Mouse (Mus musculus): ENCODE measurements around the gene Sptbn4. TPM values are rescaled to one million over a fixed set of nuclear protein-coding genes. Genes with fewer than 3 reads are reported as not detected.

Gene Sptbn4
- polyA plus RNA-seq, 1 experiment from 2014 or later = 0.30 TPM

GRCm38 (mm10) chr7:27408379-27409176 lies 38.9 kb downstream of the Sptbn4 start:
- Histone ChIP-seq H3K9me3 (replicated peaks; ENCODE audit: control insufficient read depth, low read length) (peaks cover 4% of the 10 kb centered on the region; the same call in 1 of the 2 replicates), H3K27ac (ENCODE audit: low read depth, low read length) (no peak overlapping the region), H3K9ac (ENCODE audit: low read depth, low read length) (no peak overlapping the region), H3K4me3 (ENCODE audit: low read depth, low read length) (peak overlapping the region; percentile 47), H3K36me3 (ENCODE audit: control insufficient read depth, insufficient read depth, low read length) (no peaks in the 10 kb centered on the region), H3K4me2 (peak overlapping the region; percentile 91), H3K4me1 (ENCODE audit: control insufficient read depth, insufficient read depth, low read length) (peaks cover 6% of the 10 kb centered on the region), H3K27me3 (ENCODE audit: control insufficient read depth, insufficient read depth, low read length) (peaks cover 63% of the 10 kb centered on the region)
- 0 out of 2 replicates have a peak, but pooled peaks have one; percentile 26 for ATAC-seq (replicated peaks; ENCODE audit: insufficient number of reproducible peaks, low FRiP score, low TSS enrichment)
- WGBS (ENCODE audit: insufficient replicate concordance) = under 1% methylated on average over 96 of the region's 96 CpGs

- H3K36me3 ChIP-seq (ENCODE audit: control insufficient read depth, insufficient read depth, low read length) = no peaks in the 10 kb centered on the region
- H3K4me1 ChIP-seq (ENCODE audit: control insufficient read depth, insufficient read depth, low read length) = peaks cover 6% of the 10 kb centered on the region
- WGBS (ENCODE audit: insufficient replicate concordance) = 42% methylated on average over 8 of the region's 8 CpGs
- H3K9me3 ChIP-seq (replicated peaks; ENCODE audit: control insufficient read depth, low read length) = peaks cover 7% of the 10 kb centered on the region; the same call in 1 of the 2 replicates
- H3K27ac ChIP-seq (ENCODE audit: low read depth, low read length) = no peak overlapping the region
- ATAC-seq (replicated peaks; ENCODE audit: insufficient number of reproducible peaks, low FRiP score, low TSS enrichment) = 0 out of 2 replicates have a peak, but pooled peaks have one; percentile 29
- peak overlapping the region; percentile 91 for H3K4me2 ChIP-seq
- H3K27me3 ChIP-seq (ENCODE audit: control insufficient read depth, insufficient read depth, low read length) = peaks cover 71% of the 10 kb centered on the region
- no peak overlapping the region for H3K4me3 ChIP-seq (ENCODE audit: low read depth, low read length)
- H3K9ac ChIP-seq (ENCODE audit: low read depth, low read length) = no peak overlapping the region
Measured at GRCm38 (mm10) chr7:27407816-27408215, 39.7 kb downstream of the Sptbn4 start.

- H3K4me1 ChIP-seq (ENCODE audit: control insufficient read depth, insufficient read depth, low read length) = peaks cover 6% of the 10 kb centered on the region
- no peaks in the 10 kb centered on the region for H3K36me3 ChIP-seq (ENCODE audit: control insufficient read depth, insufficient read depth, low read length)
- ATAC-seq (replicated peaks; ENCODE audit: insufficient number of reproducible peaks, low FRiP score, low TSS enrichment) = no peak
- H3K4me2 ChIP-seq = no peak overlapping the region
- H3K9ac ChIP-seq (ENCODE audit: low read depth, low read length) = no peak overlapping the region
- peaks cover 7% of the 10 kb centered on the region; the same call in 1 of the 2 replicates for H3K9me3 ChIP-seq (replicated peaks; ENCODE audit: control insufficient read depth, low read length)
- H3K4me3 ChIP-seq (ENCODE audit: low read depth, low read length) = no peak overlapping the region
- H3K27ac ChIP-seq (ENCODE audit: low read depth, low read length) = no peak overlapping the region
- WGBS (ENCODE audit: insufficient replicate concordance) = 76% methylated on average over 7 of the region's 7 CpGs
- peaks cover 84% of the 10 kb centered on the region for H3K27me3 ChIP-seq (ENCODE audit: control insufficient read depth, insufficient read depth, low read length)
Measured at GRCm38 (mm10) chr7:27406481-27406880, 41.0 kb downstream of the Sptbn4 start.

GRCm38 (mm10) chr7:27404203-27404942 lies 43.1 kb downstream of the Sptbn4 start:
- no peak overlapping the region for H3K27ac ChIP-seq (ENCODE audit: low read depth, low read length)
- H3K9me3 ChIP-seq (replicated peaks; ENCODE audit: control insufficient read depth, low read length) = peaks cover 7% of the 10 kb centered on the region; the same call in 1 of the 2 replicates
- no peaks in the 10 kb centered on the region for H3K36me3 ChIP-seq (ENCODE audit: control insufficient read depth, insufficient read depth, low read length)
- H3K4me1 ChIP-seq (ENCODE audit: control insufficient read depth, insufficient read depth, low read length) = peaks cover 6% of the 10 kb centered on the region
- H3K4me3 ChIP-seq (ENCODE audit: low read depth, low read length) = peak overlapping the region; percentile 25; the same call in 1 of the 2 replicates
- peaks cover 89% of the 10 kb centered on the region for H3K27me3 ChIP-seq (ENCODE audit: control insufficient read depth, insufficient read depth, low read length)
- H3K9ac ChIP-seq (ENCODE audit: low read depth, low read length) = no peak overlapping the region
- ATAC-seq (replicated peaks; ENCODE audit: insufficient number of reproducible peaks, low FRiP score, low TSS enrichment) = no peak
- H3K4me2 ChIP-seq = peak overlapping the region; percentile 51
- WGBS (ENCODE audit: insufficient replicate concordance) = 6% methylated on average over 75 of the region's 81 CpGs

GRCm38 (mm10) chr7:27402675-27403074 lies 44.8 kb downstream of the Sptbn4 start:
- ATAC-seq (replicated peaks; ENCODE audit: insufficient number of reproducible peaks, low FRiP score, low TSS enrichment) = no peak
- Histone ChIP-seq H3K4me1 (ENCODE audit: control insufficient read depth, insufficient read depth, low read length) (no peaks in the 10 kb centered on the region; the same call in 1 of the 2 replicates), H3K4me3 (ENCODE audit: low read depth, low read length) (no peak overlapping the region), H3K36me3 (ENCODE audit: control insufficient read depth, insufficient read depth, low read length) (no peaks in the 10 kb centered on the region), H3K9me3 (replicated peaks; ENCODE audit: control insufficient read depth, low read length) (peaks cover 7% of the 10 kb centered on the region; the same call in 1 of the 2 replicates), H3K27ac (ENCODE audit: low read depth, low read length) (no peak overlapping the region), H3K4me2 (no peak overlapping the region), H3K27me3 (ENCODE audit: control insufficient read depth, insufficient read depth, low read length) (peaks cover 83% of the 10 kb centered on the region), H3K9ac (ENCODE audit: low read depth, low read length) (no peak overlapping the region)
- WGBS (ENCODE audit: insufficient replicate concordance) = 8% methylated on average over 16 of the region's 16 CpGs

- ATAC-seq (replicated peaks; ENCODE audit: insufficient number of reproducible peaks, low FRiP score, low TSS enrichment) = no peak
- H3K9ac ChIP-seq (ENCODE audit: low read depth, low read length) = no peak overlapping the region
- peaks cover 2% of the 10 kb centered on the region; the same call in 1 of the 2 replicates for H3K4me1 ChIP-seq (ENCODE audit: control insufficient read depth, insufficient read depth, low read length)
- H3K4me2 ChIP-seq = no peak overlapping the region
- H3K27ac ChIP-seq (ENCODE audit: low read depth, low read length) = no peak overlapping the region
- peaks cover 4% of the 10 kb centered on the region; the same call in 1 of the 2 replicates for H3K9me3 ChIP-seq (replicated peaks; ENCODE audit: control insufficient read depth, low read length)
- H3K27me3 ChIP-seq (ENCODE audit: control insufficient read depth, insufficient read depth, low read length) = peaks cover 84% of the 10 kb centered on the region
- WGBS (ENCODE audit: insufficient replicate concordance) = 69% methylated on average over 7 of the region's 7 CpGs
- H3K4me3 ChIP-seq (ENCODE audit: low read depth, low read length) = no peak overlapping the region
- H3K36me3 ChIP-seq (ENCODE audit: control insufficient read depth, insufficient read depth, low read length) = no peaks in the 10 kb centered on the region
Measured at GRCm38 (mm10) chr7:27400545-27400944, 46.9 kb downstream of the Sptbn4 start.

GRCm38 (mm10) chr7:27397048-27397949 lies 50.2 kb downstream of the Sptbn4 start:
- H3K27me3 ChIP-seq (ENCODE audit: control insufficient read depth, insufficient read depth, low read length) = peaks cover 79% of the 10 kb centered on the region
- H3K27ac ChIP-seq (ENCODE audit: low read depth, low read length) = no peak overlapping the region
- H3K9me3 ChIP-seq (replicated peaks; ENCODE audit: control insufficient read depth, low read length) = no peaks in the 10 kb centered on the region
- 16% methylated on average over 26 of the region's 26 CpGs for WGBS (ENCODE audit: insufficient replicate concordance)
- ATAC-seq (replicated peaks; ENCODE audit: insufficient number of reproducible peaks, low FRiP score, low TSS enrichment) = no peak
- peak overlapping the region; percentile 51 for H3K4me3 ChIP-seq (ENCODE audit: low read depth, low read length)
- peak overlapping the region; percentile 19; the same call in 1 of the 2 replicates for H3K4me2 ChIP-seq
- H3K4me1 ChIP-seq (ENCODE audit: control insufficient read depth, insufficient read depth, low read length) = 0 out of 2 replicates have a peak, but pooled peaks cover 2% of the 10 kb centered on the region
- H3K9ac ChIP-seq (ENCODE audit: low read depth, low read length) = no peak overlapping the region
- H3K36me3 ChIP-seq (ENCODE audit: control insufficient read depth, insufficient read depth, low read length) = no peaks in the 10 kb centered on the region
